Mouse (Mus musculus) MEL (cell line): ENCODE results near the gene Zfp106.
"Not testable (repeated sequence)": the region's sequence is repeated elsewhere in the genome, so short reads cannot be mapped to it uniquely, and the experiment has no call there.

Source experiments
- BHLHE40 ChIP-seq: IDR thresholded peaks from 2 replicates; pipeline ENCODE4 v1.6.1; 2012; ENCODE audit warnings: low read depth, mild to moderate bottlenecking, inconsistent platforms, low read length, improper control_type of control experiment, borderline replicate concordance
- CHD2 ChIP-seq: IDR thresholded peaks from 2 replicates; pipeline ENCODE4 v1.6.1; 2011; ENCODE audit warnings: low read length, improper control_type of control experiment
- CTCF ChIP-seq, 3 experiments: IDR thresholded peaks in 2 of 3; conservative IDR thresholded peaks in 1 of 3; 2 replicates each; pipeline ENCODE4 v1.5.1; 2011 to 2012; ENCODE audit warnings: low read length in 3 of 3, low read depth in 2 of 3, mild to moderate bottlenecking in 2 of 3, improper control_type of control experiment in 1 of 3, inconsistent platforms in 1 of 3, mixed read lengths in 1 of 3, moderate library complexity in 1 of 3; ENCODE audit not compliant: control insufficient read depth in 1 of 3, insufficient read depth in 1 of 3, poor library complexity in 1 of 3, severe bottlenecking in 1 of 3
- GATA1 ChIP-seq: IDR thresholded peaks from 2 replicates; pipeline ENCODE4 v1.6.1; 2011; ENCODE audit warnings: low read depth, low read length, improper control_type of control experiment
- HCFC1 ChIP-seq: IDR thresholded peaks from 2 replicates; pipeline ENCODE4 v1.6.1; 2012; ENCODE audit warnings: low read depth, mild to moderate bottlenecking, inconsistent platforms, low read length, improper control_type of control experiment, moderate library complexity
- JUND ChIP-seq: IDR thresholded peaks from 2 replicates; pipeline ENCODE4 v1.6.1; 2011; ENCODE audit warnings: low read depth, mild to moderate bottlenecking, improper control_type of control experiment, low read length
- KAT2A ChIP-seq: conservative IDR thresholded peaks from 2 replicates; pipeline ENCODE4 v1.6.1; 2012; ENCODE audit warnings: low read depth, low read length, improper control_type of control experiment, inconsistent platforms
- MXI1 ChIP-seq: IDR thresholded peaks from 2 replicates; pipeline ENCODE4 v1.6.1; 2011; ENCODE audit warnings: mild to moderate bottlenecking, low read depth, low read length, improper control_type of control experiment
- NELFE ChIP-seq: IDR thresholded peaks from 2 replicates; pipeline ENCODE4 v1.6.1; 2011; ENCODE audit warnings: low read depth, low read length, improper control_type of control experiment
- POLR2A ChIP-seq, 2 experiments: IDR thresholded peaks; 2 replicates each; pipeline ENCODE4 v1.6.1; 2011 to 2012; ENCODE audit warnings: low read length in 2 of 2, mild to moderate bottlenecking in 2 of 2, control low read depth in 1 of 2, improper control_type of control experiment in 1 of 2, low read depth in 1 of 2, moderate library complexity in 1 of 2; ENCODE audit not compliant: control insufficient read depth in 1 of 2, insufficient read depth in 1 of 2, poor library complexity in 1 of 2
- USF1 ChIP-seq: IDR thresholded peaks from 2 replicates; pipeline ENCODE4 v1.6.1; 2014; ENCODE audit warnings: low read depth, mild to moderate bottlenecking, inconsistent platforms, low read length, improper control_type of control experiment, moderate library complexity
- ZNF384 ChIP-seq: IDR thresholded peaks from 2 replicates; pipeline ENCODE4 v1.6.1; 2012; ENCODE audit warnings: low read depth, mild to moderate bottlenecking, inconsistent platforms, low read length, improper control_type of control experiment

GRCm38 (mm10) chr2:120572161-120572560 lies 8.5 kb upstream of the Zfp106 start:
- TF ChIP-seq CHD2; CTCF (IDR thresholded peaks at IDR 0.05 in 2 of 3, conservative IDR thresholded peaks at IDR 0.05 in 1 of 3; ENCODE audit: control insufficient read depth in 1 of 3, insufficient read depth in 1 of 3, low read depth in 2 of 3, low read length in 3 of 3, poor library complexity in 1 of 3, severe bottlenecking in 1 of 3); BHLHE40; NELFE; KAT2A; JUND; MXI1; HCFC1; USF1; POLR2A (IDR thresholded peaks at IDR 0.05; ENCODE audit: control insufficient read depth in 1 of 2, insufficient read depth in 1 of 2, low read depth in 1 of 2, low read length in 2 of 2, poor library complexity in 1 of 2); GATA1: not testable (repeated sequence)
- peak; percentile 61; the same call in 1 of the 2 replicates for TF ChIP-seq ZNF384
